Mouse (Mus musculus): ENCODE data around the gene Trpc4ap.

DNA sequence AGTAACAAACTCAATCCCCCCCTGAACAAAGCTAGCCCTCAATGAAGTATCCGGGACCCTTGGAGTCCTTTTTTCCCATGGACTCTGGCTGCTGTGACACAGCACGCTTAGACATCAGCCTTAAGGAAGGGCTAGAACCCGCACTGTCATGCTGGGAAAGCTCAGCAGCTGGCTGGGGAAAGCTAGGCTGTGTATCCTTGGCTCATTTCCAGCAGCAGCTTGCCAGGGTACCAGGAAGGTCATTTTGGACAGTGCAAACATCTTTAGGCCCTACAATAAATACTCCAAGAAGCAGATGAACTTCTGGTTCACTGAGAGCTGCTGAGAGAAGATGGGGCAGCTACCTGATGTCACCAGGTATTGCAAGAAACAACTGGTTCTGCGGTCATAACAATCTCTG, 20.9 kb downstream of the Trpc4ap start:
- no peak for TF ChIP-seq CTCF (IDR thresholded peaks at IDR 0.05; ENCODE audit: low read depth, low read length)
- no peak for TF ChIP-seq POLR2A (IDR thresholded peaks at IDR 0.05; ENCODE audit: extremely low read depth, insufficient read depth, low read length)
